In genomic region chr6:48727761-48728160, GRCm38 (mm10) we compare ENCODE assay signal across 32 mouse cellular contexts. TPM values are rescaled to one million over a fixed set of nuclear protein-coding genes. Genes with fewer than 3 reads are reported as not detected.
DNase-seq lines count a peak whose midpoint lies in the region; ATAC-seq and TF ChIP-seq lines count a peak whose summit lies in the region.
"Had no signal": no experiment of that assay in that cellular context is flagged by ENCODE, and none has a peak within 500 bp of the region (broad histone marks: within the 10 kb centered on the region; RNA-seq: fewer than 3 reads in every experiment).

No protein-coding gene starts in this region.

- H3K4me1 ChIP-seq in spleen, adult 2 months (ENCODE audit: control insufficient read depth, insufficient read depth, insufficient read length) = peaks cover 51% of the 10 kb centered on the region
- no peaks in the 10 kb centered on the region for H3K4me1 ChIP-seq in hindbrain, embryonic 11.5 days (replicated peaks; ENCODE audit: control insufficient read depth, insufficient read depth, low read length)
- H3K4me1 ChIP-seq: embryonic facial prominence, embryonic 13.5 days; limb, embryonic 15.5 days had no signal

- no peak for TF ChIP-seq CTCF in spleen, adult 2 months (IDR thresholded peaks at IDR 0.05; ENCODE audit: extremely low read depth, insufficient read depth, insufficient read length, insufficient replicate concordance)

- peaks cover 4% of the 10 kb centered on the region for H3K36me3 ChIP-seq in spleen, adult 2 months (ENCODE audit: control insufficient read depth, insufficient read depth, low read length)
- H3K36me3 ChIP-seq in hindbrain, embryonic 11.5 days (ENCODE audit: control insufficient read depth, insufficient read depth, low read length) = no peaks in the 10 kb centered on the region
- H3K36me3 ChIP-seq: embryonic facial prominence, embryonic 13.5 days; forebrain, embryonic 10.5 days; G1E; heart, embryonic 12.5 days; limb, embryonic 15.5 days; liver, embryonic 13.5 days; neural tube, embryonic 12.5 days had no signal

- 61% methylated on average over 5 of the region's 5 CpGs for WGBS in spleen, adult 2 months
- WGBS in hindbrain, embryonic 11.5 days = 89% methylated on average over 5 of the region's 5 CpGs

- ATAC-seq in hindbrain, embryonic 11.5 days (ENCODE audit: low FRiP score) = no peak
- ATAC-seq: forebrain, embryonic 16.5 days had no signal

- no peak for TF ChIP-seq POLR2A in spleen, adult 2 months (IDR thresholded peaks at IDR 0.05; ENCODE audit: low read depth, low read length)

- peak overlapping the region; percentile 69 for H3K27ac ChIP-seq in spleen, adult 2 months (ENCODE audit: insufficient read depth, low read length)
- no peak overlapping the region for H3K27ac ChIP-seq in hindbrain, embryonic 11.5 days (ENCODE audit: low read depth, low read length)
- H3K27ac ChIP-seq: embryonic facial prominence, embryonic 13.5 days; forebrain, embryonic 10.5 days; hindbrain, embryonic 14.5 days; limb, embryonic 15.5 days; liver, embryonic 13.5 days; macrophage; neural tube, embryonic 12.5 days had no signal

- peak in 1 of 2 experiments; percentile 64 for DNase-seq in spleen, adult 2 months (ENCODE audit: low read depth in 1 of 2, low spot score in 2 of 2)
- DNase-seq in spleen, adult 18-20 months = no peak
- DNase-seq in CD8-positive naive resting alpha-beta T cell, adult 2 months (ENCODE audit: low read depth in 2 of 2, low spot score in 2 of 2) = peak; percentile 66 to 73
- peak; percentile 94 for DNase-seq in induced T-regulatory cell, adult 2 months (ENCODE audit: low read depth)
- peak; percentile 61 to 68 for DNase-seq in natural killer cell, adult 2 months (ENCODE audit: low spot score in 2 of 2)
- no peak for DNase-seq in hindbrain, embryonic 11.5 days (ENCODE audit: low spot score)
- no peak for DNase-seq in right cerebral cortex, postnatal 36 days (ENCODE audit: low spot score in 2 of 2)
- no peak for DNase-seq in kidney, adult 18-20 months
- DNase-seq: adrenal gland, postnatal 14 days; cerebellum, adult 11-12 months; cerebellum, adult 9-11 months; gastrocnemius, postnatal 10 days; heart, adult 18-20 months; heart, postnatal 4 days; kidney, adult 2 months; kidney, postnatal 36 days; liver, embryonic 13.5 days; lung, adult 18-20 months; lung, postnatal 10 days; midbrain, embryonic 14.5 days; thymus, postnatal 14 days had no signal

- no peaks in the 10 kb centered on the region for H3K27me3 ChIP-seq in spleen, adult 2 months (ENCODE audit: control insufficient read depth, insufficient read depth, low read length)
- no peaks in the 10 kb centered on the region for H3K27me3 ChIP-seq in hindbrain, embryonic 11.5 days (ENCODE audit: control insufficient read depth, insufficient read depth, low read length)
- H3K27me3 ChIP-seq: embryonic facial prominence, embryonic 13.5 days; heart, embryonic 12.5 days; limb, embryonic 15.5 days; liver, embryonic 13.5 days; neural tube, embryonic 12.5 days had no signal

- no peak overlapping the region for H3K9ac ChIP-seq in hindbrain, embryonic 11.5 days (ENCODE audit: low read depth, low read length)
- H3K9ac ChIP-seq: embryonic facial prominence, embryonic 13.5 days; heart, embryonic 12.5 days; hindbrain, embryonic 14.5 days; limb, embryonic 15.5 days; liver, embryonic 13.5 days; neural tube, embryonic 12.5 days had no signal

- H3K4me3 ChIP-seq in spleen, adult 2 months (ENCODE audit: extremely low read depth, insufficient read depth, insufficient read length) = no peak overlapping the region
- H3K4me3 ChIP-seq in hindbrain, embryonic 11.5 days (ENCODE audit: low read depth, low read length) = no peak overlapping the region
- H3K4me3 ChIP-seq: embryonic facial prominence, embryonic 13.5 days; forebrain, embryonic 10.5 days; heart, embryonic 12.5 days; limb, embryonic 15.5 days; liver, embryonic 13.5 days; neural tube, embryonic 12.5 days had no signal

- no peaks in the 10 kb centered on the region for H3K9me3 ChIP-seq in hindbrain, embryonic 11.5 days (ENCODE audit: control insufficient read depth, low read length)
- H3K9me3 ChIP-seq: embryonic facial prominence, embryonic 13.5 days; forebrain, embryonic 10.5 days; G1E; heart, embryonic 12.5 days; limb, embryonic 15.5 days; liver, embryonic 13.5 days; neural tube, embryonic 12.5 days had no signal

- H3K4me2 ChIP-seq in hindbrain, embryonic 11.5 days (replicated peaks; ENCODE audit: low read depth, low read length) = no peak overlapping the region
- H3K4me2 ChIP-seq: embryonic facial prominence, embryonic 13.5 days; heart, embryonic 12.5 days; hindbrain, embryonic 14.5 days; limb, embryonic 15.5 days; liver, embryonic 13.5 days; neural tube, embryonic 12.5 days had no signal

RNA-seq across cellular contexts. Expression of gene Gimap7, which starts 9.3 kb away (rescaled TPM):
- 9.5 and 11.6 TPM in 2 replicates for polyA plus RNA-seq in spleen, adult 2 months (2012; rRNA removed)
- 0.11 TPM in 1 of 2 replicates, not detected in the other for polyA plus RNA-seq in hindbrain, embryonic 11.5 days (2014; fragmentation: Nextera tagmentation; extraction: Ambion mirVana)
- polyA plus RNA-seq: embryonic facial prominence, embryonic 13.5 days; forebrain, embryonic 10.5 days; forebrain, embryonic 16.5 days; G1E; heart, embryonic 12.5 days; heart, postnatal 0 days; hindbrain, embryonic 14.5 days; kidney, embryonic 16.5 days; limb, embryonic 15.5 days; midbrain, embryonic 14.5 days; neural tube, embryonic 12.5 days had no signal

RNA-seq across cellular contexts. Expression of gene Gm28053, which starts 9.4 kb away (rescaled TPM):
- polyA plus RNA-seq in spleen, adult 2 months (2012; rRNA removed) = 0.43 and 0.82 TPM in 2 replicates
- polyA plus RNA-seq in hindbrain, embryonic 11.5 days (2014; fragmentation: Nextera tagmentation; extraction: Ambion mirVana) = not detected in 2 replicates
- polyA plus RNA-seq: forebrain, embryonic 10.5 days; forebrain, embryonic 16.5 days; G1E; kidney, adult 2 months; macrophage had no signal

RNA-seq across cellular contexts. Expression of gene Gimap1, which starts 11.1 kb away (rescaled TPM):
- 94.4 and 103 TPM in 2 replicates for polyA plus RNA-seq in spleen, adult 2 months (2012; rRNA removed)
- polyA plus RNA-seq in hindbrain, embryonic 11.5 days (2014; fragmentation: Nextera tagmentation; extraction: Ambion mirVana) = 5.0 and 6.1 TPM in 2 replicates
- polyA plus RNA-seq: G1E, macrophage had no signal

RNA-seq across cellular contexts. Expression of gene Gimap5, which starts 18.2 kb away (rescaled TPM):
- polyA plus RNA-seq in spleen, adult 2 months (2012; rRNA removed) = 74.0 and 90.0 TPM in 2 replicates
- polyA plus RNA-seq in hindbrain, embryonic 11.5 days (2014; fragmentation: Nextera tagmentation; extraction: Ambion mirVana) = 0.49 and 0.92 TPM in 2 replicates
- polyA plus RNA-seq: G1E, macrophage had no signal

RNA-seq across cellular contexts. Expression of gene Gimap6, which starts 19.7 kb away (rescaled TPM):
- 50.8 and 54.3 TPM in 2 replicates for polyA plus RNA-seq in spleen, adult 2 months (2012; rRNA removed)
- polyA plus RNA-seq in hindbrain, embryonic 11.5 days (2014; fragmentation: Nextera tagmentation; extraction: Ambion mirVana) = 10.7 and 11.5 TPM in 2 replicates

Comparison
In these comparisons a context has a peak if more than half of its experiments do, and no peak if none do; other contexts are left out.
1. DNase-seq: peak in CD8-positive naive resting alpha-beta T cell, adult 2 months (2 of 2), induced T-regulatory cell, adult 2 months (single experiment) and natural killer cell, adult 2 months (2 of 2); none in spleen, adult 18-20 months (0 of 2), hindbrain, embryonic 11.5 days (single experiment), right cerebral cortex, postnatal 36 days (0 of 2) and kidney, adult 18-20 months (single experiment).
2. RNA of gene Gimap1, which starts 11.1 kb away (polyA plus RNA-seq): 94.4 to 103 TPM in spleen, adult 2 months; 5.0 to 6.1 TPM in hindbrain, embryonic 11.5 days; every median in the first group is over 10 times any median in the second.